Mouse (Mus musculus) lung, postnatal 0 days (tissue): ENCODE data around the gene Hdac11.

ENCODE experiments used
- CTCF ChIP-seq: IDR thresholded peaks from 2 replicates; pipeline ENCODE4 v1.5.1; 2016; ENCODE audit warnings: antibody characterized with exemption, mild to moderate bottlenecking
- EP300 ChIP-seq: IDR thresholded peaks from 2 replicates; pipeline ENCODE4 v1.6.1; 2016; ENCODE audit warnings: antibody characterized with exemption, mild to moderate bottlenecking, control low read depth

- TF ChIP-seq CTCF (no peak), EP300 (no peak)
These were observed 53.3 kb downstream of the Hdac11 start for GRCm38 (mm10) chr6:91209780-91210179.
